In genomic region chr13:33934743-33935142, GRCm38 (mm10) we compare ENCODE assay signal across 8 mouse cellular contexts. TPM values are rescaled to one million over a fixed set of nuclear protein-coding genes. Genes with fewer than 3 reads are reported as not detected.
DNase-seq lines count a peak whose midpoint lies in the region; ATAC-seq and TF ChIP-seq lines count a peak whose summit lies in the region.

No protein-coding gene starts in this region.

- no peaks in the 10 kb centered on the region for H3K9me3 ChIP-seq in embryonic facial prominence, embryonic 11.5 days (replicated peaks; ENCODE audit: control insufficient read depth, low read length)
- H3K9me3 ChIP-seq in intestine, embryonic 14.5 days (ENCODE audit: control insufficient read depth, low read length), result no peaks in the 10 kb centered on the region

- no peak overlapping the region for H3K9ac ChIP-seq in embryonic facial prominence, embryonic 11.5 days (replicated peaks; ENCODE audit: low read length)
- peak overlapping the region; percentile 78 for H3K9ac ChIP-seq in intestine, embryonic 14.5 days (ENCODE audit: low read length)

- no peak overlapping the region for H3K27ac ChIP-seq in embryonic facial prominence, embryonic 11.5 days (replicated peaks; ENCODE audit: low read depth, low read length)
- no peak overlapping the region; the same call in 1 of the 2 replicates for H3K27ac ChIP-seq in intestine, embryonic 14.5 days (ENCODE audit: low read depth)

- H3K79me2 ChIP-seq in myocyte (ENCODE audit: control insufficient read depth, insufficient read depth), result peaks cover 36% of the 10 kb centered on the region

- ATAC-seq in embryonic facial prominence, embryonic 11.5 days (replicated peaks; ENCODE audit: insufficient number of reproducible peaks, low FRiP score, low TSS enrichment, low read depth), result no peak
- peak; percentile 37; the same call in 1 of the 2 replicates for ATAC-seq in intestine, embryonic 14.5 days (replicated peaks; ENCODE audit: low FRiP score, low TSS enrichment, low read depth)

- no peak for DNase-seq in lung, adult 2 months
- no peak for DNase-seq in lung, postnatal 14 days
- peak; percentile 2 for DNase-seq in embryonic facial prominence, embryonic 11.5 days (ENCODE audit: low spot score)
- DNase-seq in intestine, embryonic 14.5 days (ENCODE audit: low spot score), result peak; percentile 56
- DNase-seq in right cerebral cortex, postnatal 10 days (ENCODE audit: low spot score in 2 of 2), result no peak
- no peak for DNase-seq in yolk sac, embryonic 10.5 days (ENCODE audit: low spot score)
- DNase-seq in B cell, adult 2 months, result no peak

- H3ac ChIP-seq in myocyte (ENCODE audit: control insufficient read depth, insufficient read length), result peak overlapping the region; percentile 92

- H3K4me3 ChIP-seq in lung, adult 2 months (replicated peaks; ENCODE audit: extremely low read depth, low read depth, low read length), result peak overlapping the region; percentile 96
- H3K4me3 ChIP-seq in embryonic facial prominence, embryonic 11.5 days (ENCODE audit: low read depth, low read length), result no peak overlapping the region
- peak overlapping the region; percentile 75 for H3K4me3 ChIP-seq in intestine, embryonic 14.5 days (ENCODE audit: low read depth, low read length)
- H3K4me3 ChIP-seq in myocyte, result peak overlapping the region; percentile 78

- no peaks in the 10 kb centered on the region for H3K36me3 ChIP-seq in embryonic facial prominence, embryonic 11.5 days (replicated peaks; ENCODE audit: control insufficient read depth, insufficient read depth, low read depth, low read length)
- H3K36me3 ChIP-seq in intestine, embryonic 14.5 days (ENCODE audit: control insufficient read depth, insufficient read depth, low read length), result peaks cover 14% of the 10 kb centered on the region
- peaks cover 2% of the 10 kb centered on the region for H3K36me3 ChIP-seq in myocyte (ENCODE audit: control insufficient read depth, insufficient read depth)

- peaks cover 18% of the 10 kb centered on the region for H3K4me1 ChIP-seq in lung, adult 2 months (ENCODE audit: control insufficient read depth, insufficient read depth, low read length)
- no peaks in the 10 kb centered on the region for H3K4me1 ChIP-seq in embryonic facial prominence, embryonic 11.5 days (ENCODE audit: control insufficient read depth, insufficient read depth, low read length)
- H3K4me1 ChIP-seq in intestine, embryonic 14.5 days (replicated peaks; ENCODE audit: control insufficient read depth, insufficient read depth, low read length), result 0 out of 2 replicates have a peak, but pooled peaks cover 3% of the 10 kb centered on the region

- TF ChIP-seq POLR2A in lung, adult 2 months (IDR thresholded peaks at IDR 0.05; ENCODE audit: borderline replicate concordance, extremely low read depth, low read depth, low read length), result no peak
- TF ChIP-seq POLR2A in myocyte (IDR thresholded peaks at IDR 0.05; ENCODE audit: insufficient read length, low read depth), result peak; percentile 27

- no peak overlapping the region for H3K4me2 ChIP-seq in embryonic facial prominence, embryonic 11.5 days (ENCODE audit: low read depth, low read length)
- H3K4me2 ChIP-seq in intestine, embryonic 14.5 days (ENCODE audit: low read length), result peak overlapping the region; percentile 74
- peak overlapping the region; percentile 95 for H3K4me2 ChIP-seq in myocyte (ENCODE audit: low read depth)

- TF ChIP-seq CTCF in lung, adult 2 months (IDR thresholded peaks at IDR 0.05; ENCODE audit: insufficient read depth, low read length), result no peak

- no peaks in the 10 kb centered on the region for H3K27me3 ChIP-seq in embryonic facial prominence, embryonic 11.5 days (ENCODE audit: control insufficient read depth, insufficient read depth, low read length)
- H3K27me3 ChIP-seq in intestine, embryonic 14.5 days (replicated peaks; ENCODE audit: control insufficient read depth, insufficient read depth, low read length), result no peaks in the 10 kb centered on the region
- no peaks in the 10 kb centered on the region for H3K27me3 ChIP-seq in myocyte (ENCODE audit: control insufficient read depth, insufficient read depth, insufficient read length)

- WGBS in lung, adult 2 months, result 30% methylated on average over 6 of the region's 6 CpGs
- WGBS in embryonic facial prominence, embryonic 11.5 days, result 66% methylated on average over 6 of the region's 6 CpGs
- WGBS in intestine, embryonic 14.5 days, result 65% methylated on average over 6 of the region's 6 CpGs

TF ChIP-seq in myocyte, 11 proteins besides CTCF, POLR2A, EP300 and RAD21:
- TF ChIP-seq MYOD1 (IDR thresholded peaks at IDR 0.05; ENCODE audit: control insufficient read depth in 1 of 3, insufficient read length in 2 of 3, low read depth in 2 of 3), result no peak
- no peak for TF ChIP-seq SRF (IDR thresholded peaks at IDR 0.05; ENCODE audit: control insufficient read depth, insufficient read length, low read depth)
- no peak for TF ChIP-seq MAX (IDR thresholded peaks at IDR 0.05; ENCODE audit: low read depth)
- no peak for TF ChIP-seq TCF3 (IDR thresholded peaks at IDR 0.05; ENCODE audit: insufficient read length, low read depth)
- no peak for TF ChIP-seq USF1 (IDR thresholded peaks at IDR 0.05; ENCODE audit: low read depth)

RNA-seq across cellular contexts. Expression of gene Serpinb6c, which starts 29.2 kb away (rescaled TPM):
- polyA plus RNA-seq in lung, adult 2 months (2012; rRNA removed), result not detected in 2 replicates
- 0.15 TPM in 1 of 2 replicates, not detected in the other for polyA plus RNA-seq in embryonic facial prominence, embryonic 11.5 days (2014; fragmentation: Nextera tagmentation; extraction: Ambion mirVana)
- polyA plus RNA-seq in intestine, embryonic 14.5 days (2014; fragmentation: Nextera tagmentation; extraction: Ambion mirVana), result 0.14 TPM in 1 of 2 replicates, not detected in the other
- polyA plus RNA-seq in myocyte (2012; fragmentation: generic; extraction: Trizol), result 1.4 TPM

RNA-seq across cellular contexts. Expression of gene Nqo2, which starts 29.7 kb away (rescaled TPM):
- 5.2 and 11.0 TPM in 2 replicates for polyA plus RNA-seq in lung, adult 2 months (2012; rRNA removed)
- 18.0 and 19.4 TPM in 2 replicates for polyA plus RNA-seq in embryonic facial prominence, embryonic 11.5 days (2014; fragmentation: Nextera tagmentation; extraction: Ambion mirVana)
- 33.2 and 36.3 TPM in 2 replicates for polyA plus RNA-seq in intestine, embryonic 14.5 days (2014; fragmentation: Nextera tagmentation; extraction: Ambion mirVana)
- polyA plus RNA-seq in myocyte (2012; fragmentation: generic; extraction: Trizol), result 25.1 TPM

Comparison
In these comparisons a context has a peak if more than half of its experiments do, and no peak if none do; other contexts are left out.
1. DNase-seq: peak in embryonic facial prominence, embryonic 11.5 days (single experiment) and intestine, embryonic 14.5 days (single experiment); none in lung, adult 2 months (single experiment), lung, postnatal 14 days (single experiment), right cerebral cortex, postnatal 10 days (0 of 2), yolk sac, embryonic 10.5 days (single experiment) and B cell, adult 2 months (0 of 2).